Mouse (Mus musculus) gonadal fat pad, adult 2 months (tissue): Measurements from ENCODE around the gene Spock1. TPM values are rescaled to one million over a fixed set of nuclear protein-coding genes. Genes with fewer than 3 reads are reported as not detected.

Experiments
- DNase-seq: peaks from one replicate; pipeline ENCODE4 v3.0.0-alpha.2; 2012; ENCODE audit warnings: low read depth
- polyA plus RNA-seq: library from polyadenylated mRNA; depleted of rRNA; stranded (reverse); fragments of >200 nt; gene quantifications from 2 replicates; pipeline ENCODE4 v1.2.3, GENCODE M21; 2012; rRNA removed

Gene Spock1
- 14.0 and 22.1 TPM in 2 replicates for polyA plus RNA-seq

DNA sequence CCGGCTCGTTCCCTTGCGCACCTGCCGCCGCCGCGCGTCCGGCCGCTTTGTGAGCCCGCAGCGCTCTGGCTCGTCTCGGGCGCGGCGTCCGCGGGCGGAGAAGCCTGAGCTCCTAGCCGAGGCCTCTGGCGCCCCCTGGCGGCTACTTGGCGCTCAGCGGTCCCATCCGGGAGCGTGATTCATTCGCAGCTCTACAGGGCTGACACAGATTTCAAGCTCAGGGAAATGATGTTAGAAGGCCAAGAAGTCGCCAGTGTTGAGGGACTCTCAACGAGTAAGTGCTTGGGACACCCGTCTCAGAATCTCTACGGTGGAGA is at the start of gene Spock1:
TSS of gene Spock1 (minus strand) at position 67 of the 317 bp plus-strand sequence.
- DNase-seq: no peak

DNA sequence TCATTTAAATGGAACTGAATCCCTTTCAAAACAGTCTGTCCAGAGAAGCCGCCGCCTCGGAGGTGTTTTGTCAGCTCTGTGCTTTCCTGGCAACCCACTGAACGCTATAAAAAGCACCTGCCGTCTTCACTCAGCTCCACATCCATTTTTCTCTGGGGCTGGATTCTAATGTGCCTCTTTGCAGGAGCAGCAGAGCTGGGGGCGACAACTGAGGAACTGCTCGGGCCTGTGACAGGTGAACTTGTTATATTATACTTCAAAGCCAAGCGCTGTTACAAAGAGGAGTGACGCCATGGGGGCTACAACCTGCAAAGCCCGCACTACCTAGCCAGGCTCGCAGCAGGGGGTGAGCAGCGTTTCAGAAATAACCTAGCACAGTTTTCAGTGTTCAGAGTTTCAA is 42.0 kb upstream of the Spock1 start:
- DNase-seq: no peak

DNA sequence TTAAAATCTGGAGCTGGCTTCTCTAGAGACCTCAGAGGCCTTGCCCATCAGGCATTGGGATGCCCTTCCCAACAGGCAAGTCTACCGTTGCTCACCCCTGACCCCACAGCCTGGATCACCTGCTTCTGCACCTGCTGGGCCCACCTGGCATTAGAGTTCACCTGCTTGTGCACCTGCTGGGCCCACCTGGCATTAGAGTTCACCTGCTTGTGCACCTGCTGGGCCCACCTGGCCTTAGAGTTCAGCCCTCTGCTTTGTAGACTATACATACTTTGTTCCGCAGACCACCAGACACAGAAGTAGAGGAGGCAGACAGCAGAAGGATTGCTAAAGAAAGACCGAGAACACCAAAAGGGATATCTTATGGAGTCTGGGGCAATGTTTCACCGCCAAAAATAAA is 41.4 kb upstream of the Spock1 start:
- no peak for DNase-seq

DNA sequence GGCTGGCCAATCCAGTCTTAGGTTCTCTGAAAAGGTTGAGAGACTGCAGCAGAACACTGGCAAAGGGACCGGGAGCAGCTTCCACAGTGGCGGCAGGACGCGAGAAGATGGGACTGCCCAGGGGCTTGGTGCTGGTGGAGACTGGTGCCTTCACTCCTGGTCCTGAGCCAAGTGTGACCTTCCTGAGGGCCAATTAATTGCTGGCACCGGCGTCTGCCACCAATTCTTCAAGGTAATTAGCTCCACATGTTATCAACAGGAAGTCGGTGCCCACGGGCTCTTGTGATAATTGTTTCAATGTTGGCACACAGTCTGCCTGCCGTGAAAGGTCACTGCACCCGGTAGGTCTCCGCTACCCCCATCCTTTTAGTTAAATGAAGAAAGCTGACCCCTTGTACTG is 37.1 kb upstream of the Spock1 start:
- no peak for DNase-seq

DNA sequence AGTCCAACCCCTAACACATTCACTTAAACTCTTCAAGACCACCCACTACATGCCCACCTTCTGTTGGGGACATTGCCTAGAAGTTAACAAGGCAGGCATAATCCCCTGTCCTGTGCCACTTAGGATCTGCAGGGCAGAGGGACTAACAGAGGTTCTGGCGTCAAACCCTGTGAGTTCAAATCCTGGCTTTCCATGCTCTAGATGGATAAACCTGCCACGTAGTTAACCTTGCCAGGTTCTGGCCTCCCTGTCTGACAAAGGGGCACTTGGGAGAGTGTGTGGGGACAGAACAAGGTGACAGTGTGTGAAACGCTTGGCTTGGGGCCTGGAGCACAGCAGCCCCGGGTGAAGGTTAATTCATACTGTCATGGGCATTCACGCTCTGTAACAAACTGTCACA is 36.3 kb upstream of the Spock1 start:
- no peak for DNase-seq

DNA sequence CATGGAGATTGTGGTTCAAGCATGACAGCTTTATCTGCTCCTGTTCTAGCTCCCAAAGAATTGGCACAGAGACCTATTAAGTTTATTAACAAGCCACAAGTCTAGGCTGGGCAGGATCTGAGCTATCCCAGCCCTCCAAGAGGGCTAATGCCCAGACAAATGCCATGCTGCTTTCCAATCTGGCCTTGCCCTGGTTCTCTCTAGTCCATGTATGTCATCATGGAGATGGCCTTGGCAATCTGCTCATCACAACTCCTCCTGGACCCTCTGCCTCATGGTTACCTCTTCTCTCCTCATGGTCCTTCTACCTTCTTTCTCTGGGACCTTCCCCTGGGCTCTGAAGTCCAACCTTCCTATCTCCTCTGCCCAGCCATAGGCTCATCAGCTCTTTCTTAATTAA is 35.8 kb upstream of the Spock1 start:
- no peak for DNase-seq

DNA sequence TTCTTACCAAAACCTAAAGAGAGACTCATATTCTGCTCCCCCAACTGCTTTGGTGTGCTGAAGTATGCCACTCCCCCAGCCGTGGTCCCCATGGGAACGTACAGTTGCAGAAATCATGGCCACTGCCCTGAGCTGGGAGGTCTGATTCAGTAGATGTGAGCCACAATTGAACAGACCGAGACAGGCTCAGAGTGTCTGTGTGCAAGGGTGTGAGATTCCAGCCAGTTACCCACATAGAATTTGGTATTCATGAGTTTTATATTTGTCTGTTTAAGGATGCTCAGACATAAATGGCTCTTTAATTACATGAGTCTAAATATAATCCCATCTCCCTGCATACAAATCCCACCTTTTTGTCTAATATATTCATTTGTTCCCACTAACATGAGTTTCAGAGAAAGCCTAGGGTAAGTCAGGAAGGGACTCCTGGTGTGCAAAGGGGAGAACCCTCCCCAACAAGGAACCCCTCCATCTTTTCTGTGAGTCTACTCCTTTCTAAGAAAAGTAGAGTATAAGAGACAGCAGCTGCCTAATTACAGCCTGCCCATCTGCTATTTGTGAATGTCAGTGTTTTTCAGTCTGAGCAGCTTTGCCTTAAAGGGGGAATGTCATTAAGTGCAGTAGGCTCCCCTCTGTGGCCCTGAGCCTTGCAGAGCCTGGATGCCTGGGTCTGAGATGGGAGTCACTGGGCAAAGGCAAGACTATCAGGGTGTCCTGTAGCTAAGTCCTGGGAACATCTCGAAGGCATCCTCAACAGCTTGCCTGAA is 29.5 kb upstream of the Spock1 start:
- DNase-seq: no peak

DNA sequence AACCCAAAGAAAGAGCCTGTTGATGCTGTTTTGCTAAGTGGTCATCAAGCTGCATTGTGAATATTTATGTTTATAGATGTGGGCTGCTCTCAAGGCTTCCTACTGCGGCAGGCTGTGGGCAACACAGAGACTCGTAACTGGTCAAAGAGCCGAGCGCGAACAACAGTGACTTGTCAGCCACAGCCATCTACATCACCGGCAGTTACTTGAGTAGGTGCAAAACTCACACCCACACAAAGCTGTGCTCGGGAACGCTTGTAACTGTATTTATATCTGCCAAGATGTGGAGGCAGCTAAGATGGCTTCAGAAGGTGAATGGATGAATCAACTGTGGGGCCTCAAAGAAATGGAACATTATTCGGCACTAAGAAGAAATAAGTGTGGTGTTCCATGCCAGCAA is 23.9 kb upstream of the Spock1 start:
- DNase-seq: no peak

DNA sequence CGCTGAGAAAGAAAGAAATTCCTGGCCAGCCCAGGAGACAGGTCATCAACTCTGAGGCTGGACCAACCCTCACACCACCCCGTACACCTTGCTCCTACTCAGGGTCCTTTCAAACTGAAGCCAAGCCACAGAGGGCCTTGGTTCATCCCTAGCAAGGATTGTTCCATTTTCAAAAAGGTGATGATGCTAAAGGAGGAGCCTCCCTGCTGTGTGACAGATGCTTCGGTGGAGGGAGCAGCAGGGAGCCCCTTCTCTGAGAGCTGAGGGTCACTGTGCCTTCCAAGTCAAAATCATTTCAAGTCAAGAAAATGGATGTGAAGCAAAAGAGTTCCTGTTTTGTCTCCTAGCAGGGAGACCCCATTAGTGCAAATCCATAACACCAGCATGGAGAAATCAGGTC is 23.2 kb upstream of the Spock1 start:
- DNase-seq: no peak

DNA sequence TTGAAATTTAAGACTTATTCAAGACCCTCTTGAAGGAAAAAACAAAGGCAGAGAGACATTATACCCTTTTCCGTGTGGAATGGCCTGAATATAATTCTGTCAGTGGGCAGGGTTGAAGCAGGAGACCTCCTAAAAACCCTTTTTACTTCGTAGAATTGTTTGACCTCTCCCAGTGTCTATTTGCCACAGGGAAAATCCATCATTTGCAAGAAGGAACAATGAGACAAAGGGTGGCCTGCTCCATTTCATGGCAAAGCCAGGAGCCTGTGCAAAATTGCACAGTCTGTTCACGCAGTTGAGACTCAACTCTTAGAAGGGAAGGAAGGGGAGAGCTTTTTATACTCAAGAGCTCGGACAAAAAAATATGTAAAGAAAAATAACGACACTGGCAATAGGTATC is 22.6 kb upstream of the Spock1 start:
- DNase-seq: no peak

DNA sequence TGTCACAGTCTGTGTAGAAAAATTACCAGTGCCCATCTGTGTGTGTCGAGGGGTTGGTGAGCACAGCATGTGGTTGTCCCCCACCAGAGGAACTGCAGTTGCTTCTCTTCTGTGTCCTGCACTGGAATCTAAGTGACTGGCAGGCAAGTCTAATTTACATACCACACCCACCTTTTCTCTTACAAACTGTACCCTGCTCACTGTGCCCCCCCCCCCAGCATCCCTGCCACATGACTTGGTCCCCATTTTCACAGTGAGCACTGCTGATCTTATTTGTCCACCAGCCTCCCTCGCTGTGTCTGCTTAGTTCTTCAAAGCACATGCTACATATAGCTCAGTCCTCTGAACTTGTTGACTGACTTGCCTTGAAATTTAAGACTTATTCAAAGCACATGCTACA is 22.2 kb upstream of the Spock1 start:
- DNase-seq: no peak

DNA sequence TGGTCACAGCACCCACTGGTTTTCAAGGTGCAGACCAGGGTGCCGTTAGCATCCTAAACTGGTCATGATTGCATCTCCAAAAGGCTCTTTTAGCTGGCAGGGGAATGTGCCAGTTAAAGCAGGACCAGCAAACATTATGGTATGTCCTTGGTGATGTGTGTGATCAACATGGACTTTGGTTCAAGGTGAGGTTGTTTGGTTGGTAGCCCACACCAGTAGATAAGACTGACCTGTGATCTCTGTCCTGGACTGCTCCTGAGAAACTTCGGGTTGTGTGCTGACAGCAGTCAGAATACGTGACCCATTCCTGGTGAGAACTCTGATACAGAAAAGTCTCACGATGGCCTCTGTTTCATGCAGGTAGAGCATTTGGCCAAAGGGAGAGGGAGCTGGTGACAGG is 11.8 kb upstream of the Spock1 start:
- no peak for DNase-seq

DNA sequence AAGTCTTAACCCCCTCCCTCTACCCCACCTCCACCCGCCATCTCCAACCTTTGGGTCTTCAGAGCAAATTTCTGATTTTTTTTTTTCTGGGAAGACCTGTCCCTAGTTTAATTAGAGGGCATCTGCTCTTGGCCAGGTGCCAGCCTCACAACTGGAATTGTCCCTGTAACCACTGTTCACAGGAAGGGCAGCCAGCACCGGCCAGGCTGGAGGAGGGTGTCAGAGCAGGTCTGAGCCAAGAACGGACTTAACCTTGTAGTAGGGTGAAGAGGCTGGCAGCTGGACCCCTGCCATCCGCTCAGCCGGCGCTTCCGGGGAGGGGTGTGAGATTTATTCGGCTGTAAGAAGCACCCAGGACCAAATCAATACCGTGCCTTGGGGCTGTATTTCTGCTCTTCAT is 3.0 kb upstream of the Spock1 start:
- no peak for DNase-seq

DNA sequence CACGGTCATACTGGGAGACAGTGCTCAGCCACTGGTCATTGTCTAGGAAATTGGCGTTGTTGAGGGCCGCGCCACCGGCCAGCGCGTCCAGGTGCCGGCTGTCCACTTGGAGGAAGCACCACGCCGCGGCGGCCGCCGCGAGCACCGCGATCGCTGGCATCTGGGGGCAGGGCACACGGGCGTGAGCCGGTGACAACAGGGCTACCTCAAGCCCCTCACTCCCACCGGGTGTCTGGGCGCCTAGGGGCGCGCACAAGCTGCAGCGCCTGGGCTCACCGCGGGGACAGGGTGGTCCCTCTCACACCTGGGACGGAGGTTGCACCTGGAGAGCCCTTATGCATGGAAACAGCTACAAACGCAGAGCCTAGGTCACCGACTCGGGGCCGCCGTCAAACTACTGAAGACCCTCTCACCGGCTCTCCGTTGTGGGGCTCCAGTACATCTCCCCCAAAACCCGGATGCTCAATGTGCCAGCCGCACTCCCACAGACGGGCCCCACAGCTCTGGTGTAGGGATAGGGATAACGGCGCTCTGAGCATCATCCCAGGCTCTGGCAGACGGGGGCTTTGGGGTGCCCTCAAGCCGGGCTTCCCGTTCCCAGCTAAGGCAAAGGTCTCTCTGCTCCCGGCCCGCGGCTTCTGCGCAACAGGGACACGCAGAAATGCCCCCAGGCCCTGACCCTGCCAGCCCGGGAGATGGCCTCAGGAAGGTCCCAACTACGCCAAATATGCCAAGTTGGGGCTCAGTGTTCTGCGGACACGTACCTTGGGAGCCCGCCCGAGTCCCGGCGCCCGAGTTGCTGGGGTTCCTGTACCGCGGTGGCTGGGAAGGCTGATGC is 485 bp downstream of the Spock1 start:
- no peak for DNase-seq

DNA sequence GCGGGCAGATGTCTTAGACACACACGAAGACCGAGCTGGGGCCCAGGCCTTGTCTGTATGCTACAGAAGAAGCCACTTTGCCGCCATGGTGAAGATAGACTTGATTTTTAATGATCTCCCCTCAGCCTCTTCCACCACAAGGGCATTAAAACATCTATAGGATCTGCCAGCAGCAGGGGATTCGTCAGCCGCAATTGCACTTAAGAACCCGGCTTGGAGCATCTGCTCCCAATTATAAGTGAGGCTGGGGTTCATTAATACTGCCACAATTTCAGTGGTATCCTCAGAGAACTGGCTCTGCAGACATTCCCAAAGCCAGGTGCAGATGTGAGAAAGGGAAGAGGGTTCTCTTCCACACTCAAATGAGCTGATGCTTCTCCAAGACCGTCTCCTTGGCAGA is 13.5 kb downstream of the Spock1 start:
- no peak for DNase-seq

DNA sequence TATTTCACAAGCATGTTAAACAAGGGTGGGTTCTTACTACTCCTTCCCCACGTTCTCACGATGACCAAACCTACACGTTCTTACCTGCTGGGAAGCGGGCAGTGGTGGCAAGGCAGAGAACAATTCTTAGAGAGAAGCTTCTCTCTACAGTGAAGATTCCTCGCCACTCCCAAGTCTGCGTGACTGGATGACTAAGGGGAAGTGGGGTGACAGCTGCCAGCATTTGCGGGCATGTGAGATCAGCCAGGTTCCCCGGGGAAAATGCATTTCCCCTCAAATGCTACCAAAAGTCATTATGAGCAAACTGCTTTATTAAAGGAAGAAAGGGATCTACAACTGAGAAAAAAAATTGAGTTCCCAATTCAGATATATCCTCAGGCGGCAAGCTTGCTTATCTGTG is 18.4 kb downstream of the Spock1 start:
- DNase-seq: no peak

DNA sequence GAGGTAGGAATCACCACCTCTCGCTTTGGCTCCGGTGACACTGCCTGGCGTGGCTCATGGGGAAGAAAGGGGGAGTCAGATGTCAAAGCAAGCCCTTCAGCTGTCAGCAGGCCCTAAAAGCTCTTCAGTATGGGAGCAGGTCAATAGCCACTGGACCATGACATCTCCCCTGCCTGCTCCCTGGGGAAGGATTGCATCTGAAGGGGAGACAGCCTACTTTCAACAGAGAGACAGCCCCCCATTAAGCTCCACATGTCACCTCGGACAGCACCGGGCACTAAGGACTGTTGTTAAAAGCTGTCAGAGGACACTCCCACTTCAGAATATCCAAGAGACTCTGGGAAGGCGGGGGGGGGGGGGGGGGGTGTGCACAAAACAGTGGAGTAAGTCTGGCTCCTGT is 19.1 kb downstream of the Spock1 start:
- no peak for DNase-seq

DNA sequence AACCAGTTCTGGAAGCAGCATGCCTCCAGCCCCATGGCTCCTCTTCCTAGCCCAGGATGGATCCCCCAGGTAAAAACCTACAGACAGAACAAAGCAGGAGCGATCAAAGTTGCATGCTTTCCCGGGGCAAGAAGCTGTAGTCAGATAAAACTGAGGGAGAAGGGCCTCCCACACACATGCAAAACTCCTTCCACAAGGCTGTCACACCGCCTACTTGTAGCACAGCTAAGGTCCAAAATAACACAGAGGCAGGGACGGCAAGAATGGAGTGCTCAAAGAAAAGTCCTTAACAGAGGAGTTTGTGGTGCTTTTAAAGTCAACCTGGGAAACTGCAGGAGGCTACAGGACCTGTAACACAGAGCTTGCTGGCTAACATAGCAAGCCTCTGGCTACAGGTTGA is 28.3 kb downstream of the Spock1 start:
- DNase-seq: no peak

DNA sequence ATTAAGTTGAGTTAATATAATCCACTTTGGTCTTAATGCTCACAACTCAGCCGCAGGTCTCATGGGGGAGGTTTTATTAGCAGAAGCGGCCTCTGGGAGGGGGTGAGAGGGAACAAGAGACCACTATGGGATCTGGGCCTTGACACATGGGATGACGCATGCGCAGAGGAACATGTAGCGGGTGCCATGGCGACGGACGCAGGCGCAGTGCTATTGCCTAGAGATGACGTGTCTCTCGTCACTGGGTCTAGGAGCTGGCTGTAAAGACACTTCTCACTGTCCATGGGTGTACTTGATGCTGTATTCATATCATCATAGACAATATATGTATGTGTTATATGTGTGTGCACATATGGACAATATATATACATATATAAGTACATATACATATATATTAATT is 29.3 kb downstream of the Spock1 start:
- DNase-seq: no peak

DNA sequence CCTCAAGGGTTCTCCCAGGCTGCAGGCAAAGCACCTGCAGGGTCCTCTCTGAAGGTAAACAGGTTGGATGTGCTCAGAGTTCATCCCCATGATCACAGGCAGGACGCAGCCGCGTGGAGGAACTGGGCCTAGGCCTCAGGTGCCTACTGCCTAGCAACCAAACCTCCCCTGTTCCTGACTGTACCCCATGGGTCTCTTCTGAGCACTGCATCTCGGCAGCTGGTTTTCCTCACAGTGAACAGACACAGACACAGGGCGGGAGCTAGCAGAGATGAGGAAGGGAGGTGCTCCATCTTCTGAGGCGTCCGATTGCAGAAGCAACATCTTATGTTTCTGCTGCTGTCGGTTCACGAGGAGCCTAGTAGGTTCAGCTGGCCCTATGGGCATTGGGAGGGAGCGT is 30.4 kb downstream of the Spock1 start:
- no peak for DNase-seq

DNA sequence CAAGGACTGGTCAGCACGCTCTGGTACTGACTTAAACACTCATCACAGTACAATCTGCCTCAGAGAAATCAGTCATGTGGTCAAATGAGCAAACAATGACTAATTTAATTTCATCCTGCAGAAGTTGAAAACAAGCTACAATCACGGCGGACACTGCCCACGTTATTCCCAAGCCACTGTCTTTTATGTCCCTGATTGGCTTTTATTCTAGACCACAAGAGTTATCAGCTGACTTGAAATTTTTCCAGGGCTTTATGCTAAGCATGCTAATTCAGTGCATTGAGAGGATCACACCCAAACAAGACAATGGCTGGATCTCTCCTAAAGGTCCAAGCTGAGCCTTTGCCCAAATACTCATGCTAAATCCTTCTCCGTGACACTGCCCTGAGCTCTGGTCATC is 31.2 kb downstream of the Spock1 start:
- no peak for DNase-seq

DNA sequence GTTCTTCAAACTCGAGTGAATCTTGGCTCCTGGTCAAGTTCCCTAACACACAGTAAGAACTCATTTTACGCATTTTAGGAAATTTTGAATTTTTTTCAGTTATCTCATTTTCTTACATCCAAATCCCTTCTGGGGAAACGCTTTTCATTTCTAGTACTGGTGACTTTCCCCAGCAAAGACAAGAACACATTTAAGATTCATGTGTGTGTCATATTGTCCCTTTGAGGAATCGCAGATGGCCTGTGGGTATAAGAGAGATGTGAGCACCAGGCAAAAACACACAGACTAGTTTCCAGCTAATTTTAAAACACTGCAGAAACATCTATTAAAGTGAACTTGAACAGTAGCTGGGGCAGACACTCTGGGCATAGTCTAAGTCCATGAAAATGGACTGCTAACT is 38.1 kb downstream of the Spock1 start:
- no peak for DNase-seq

DNA sequence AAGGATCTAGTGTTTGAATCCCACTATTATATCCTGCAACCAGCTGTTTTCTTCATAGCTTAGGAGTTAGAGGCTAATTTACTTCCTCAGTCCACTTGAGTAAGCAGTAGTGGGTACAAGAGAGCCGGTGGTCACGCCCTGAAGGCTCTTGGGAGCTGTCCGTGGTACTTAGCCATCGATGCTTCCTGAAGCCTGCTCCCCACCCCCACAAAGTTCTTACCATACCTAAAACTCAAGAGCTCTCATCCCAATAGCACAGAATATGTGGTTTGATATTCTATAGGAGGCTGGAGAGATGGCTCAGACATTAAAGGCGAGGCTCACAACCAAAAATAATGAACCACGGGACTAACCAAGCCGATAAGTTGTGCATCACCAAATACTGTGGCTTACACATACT is 40.5 kb downstream of the Spock1 start:
- DNase-seq: no peak

DNA sequence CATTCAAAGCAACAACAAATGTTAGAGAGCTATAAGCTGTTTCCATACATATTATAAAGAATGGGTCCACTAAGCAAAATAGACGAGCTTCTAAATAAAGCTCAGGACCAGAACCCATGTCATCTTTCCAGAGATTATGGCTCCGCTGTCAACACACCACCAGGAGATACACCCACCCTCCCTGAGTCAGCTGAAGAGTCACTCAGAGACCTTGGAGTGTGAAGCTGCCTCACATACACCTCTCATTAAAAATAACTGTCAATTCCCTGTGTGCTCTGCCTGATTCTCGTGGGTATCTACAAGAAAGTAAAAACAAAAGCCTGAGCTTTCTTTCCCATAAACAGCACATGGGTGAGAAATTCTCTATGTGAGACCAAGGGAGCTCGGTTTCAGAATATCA is 43.1 kb downstream of the Spock1 start:
- no peak for DNase-seq
